Mouse (Mus musculus) layer of hippocampus, adult 11-12 months (tissue): Measurements from ENCODE around the gene Tm9sf1.

Experiments
- DNase-seq: peaks from one replicate; pipeline ENCODE4 v3.0.0; 2022; ENCODE audit warnings: low spot score

Tm9sf1 gene

GRCm38 (mm10) chr14:55643060-55643907, at the start of gene Tm9sf1:
Tm9sf1 (minus strand) TSS chr14:55643806.
- DNase-seq: peak; percentile 85

- DNase-seq: no peak
Measured at GRCm38 (mm10) chr14:55689433-55689832, 45.8 kb upstream of the Tm9sf1 start.

- no peak for DNase-seq
Measured at GRCm38 (mm10) chr14:55682118-55682493, 38.5 kb upstream of the Tm9sf1 start.

GRCm38 (mm10) chr14:55681160-55682117, 37.8 kb upstream of the Tm9sf1 start, which contains the start of gene Tinf2:
Tinf2 (minus strand) TSS chr14:55681820.
- DNase-seq: peak; percentile 97

GRCm38 (mm10) chr14:55677615-55678014, 34.0 kb upstream of the Tm9sf1 start:
- no peak for DNase-seq

GRCm38 (mm10) chr14:55672741-55673060, 29.1 kb upstream of the Tm9sf1 start:
- DNase-seq: no peak

GRCm38 (mm10) chr14:55671833-55672740, 28.5 kb upstream of the Tm9sf1 start, which contains the start of the genes Gmpr2 and Nedd8:
Gmpr2 (plus strand) TSS chr14:55671941.
Nedd8 (minus strand) TSS chr14:55672124.
- peak; percentile 94 for DNase-seq

GRCm38 (mm10) chr14:55671486-55671832, 27.9 kb upstream of the Tm9sf1 start:
- no peak for DNase-seq

- no peak for DNase-seq
Measured at GRCm38 (mm10) chr14:55660636-55661035, 17.0 kb upstream of the Tm9sf1 start.

GRCm38 (mm10) chr14:55659960-55660573, 16.5 kb upstream of the Tm9sf1 start, which contains the start of gene Mdp1:
Mdp1 (minus strand) TSS chr14:55660508.
- peak; percentile 78 for DNase-seq

GRCm38 (mm10) chr14:55658011-55658410, 14.4 kb upstream of the Tm9sf1 start:
- DNase-seq: no peak

GRCm38 (mm10) chr14:55656935-55657334, 13.3 kb upstream of the Tm9sf1 start:
- DNase-seq: no peak

- DNase-seq: no peak
Measured at GRCm38 (mm10) chr14:55651528-55651927, 7.9 kb upstream of the Tm9sf1 start.

- DNase-seq: no peak
Measured at GRCm38 (mm10) chr14:55649884-55650283, 6.3 kb upstream of the Tm9sf1 start, which contains the start of gene Tssk4. Tssk4 (plus strand) TSS chr14:55650184.

- no peak for DNase-seq
Measured at GRCm38 (mm10) chr14:55644261-55644888, 769 bp upstream of the Tm9sf1 start.

GRCm38 (mm10) chr14:55642679-55643059, 937 bp downstream of the Tm9sf1 start:
- no peak for DNase-seq

- DNase-seq: no peak
Measured at GRCm38 (mm10) chr14:55641291-55641690, 2.3 kb downstream of the Tm9sf1 start.

GRCm38 (mm10) chr14:55640816-55641215, 2.8 kb downstream of the Tm9sf1 start:
- no peak for DNase-seq

GRCm38 (mm10) chr14:55637795-55638194, 5.8 kb downstream of the Tm9sf1 start, which contains the start of gene Gm49378:
Gm49378 (minus strand) TSS chr14:55637895.
- DNase-seq: no peak

GRCm38 (mm10) chr14:55635523-55636007, 8.0 kb downstream of the Tm9sf1 start, which contains the start of gene Ipo4:
Ipo4 (minus strand) TSS chr14:55635957.
- peak; percentile 90 for DNase-seq
